Mouse (Mus musculus): ENCODE results near the gene Hsd17b7.

- no peak for TF ChIP-seq POLR2A (IDR thresholded peaks at IDR 0.05; ENCODE audit: control insufficient read depth, extremely low read depth, insufficient read depth, low read length, poor library complexity)
- no peak for TF ChIP-seq CTCF (IDR thresholded peaks at IDR 0.05; ENCODE audit: borderline replicate concordance, control insufficient read depth, extremely low read depth, insufficient read depth, low read length, poor library complexity)
Observed at GRCm38 (mm10) chr1:169911526-169911925, 57.5 kb downstream of the Hsd17b7 start.
